Mouse (Mus musculus) spleen, postnatal 14 days (tissue): Measurements from ENCODE around the gene Lrrc8c.

Source experiments
- DNase-seq, 2 experiments: peaks; one replicate each; pipeline ENCODE4 v3.0.0; 2021 to 2022; ENCODE audit warnings: low spot score in 2 of 2

The Lrrc8c gene

GRCm38 (mm10) chr5:105556291-105556690 is 37.1 kb downstream of the Lrrc8c start:
- no peak for DNase-seq

GRCm38 (mm10) chr5:105557346-105557745 is 38.2 kb downstream of the Lrrc8c start:
- no peak for DNase-seq

- DNase-seq, result no peak
These were observed 38.6 kb downstream of the Lrrc8c start for GRCm38 (mm10) chr5:105557777-105558240.

GRCm38 (mm10) chr5:105558517-105558916 is 39.3 kb downstream of the Lrrc8c start:
- no peak for DNase-seq

GRCm38 (mm10) chr5:105561926-105562325 is 42.7 kb downstream of the Lrrc8c start:
- no peak for DNase-seq

GRCm38 (mm10) chr5:105564761-105565160 is 45.6 kb downstream of the Lrrc8c start:
- DNase-seq, result no peak

GRCm38 (mm10) chr5:105565824-105566223 is 46.6 kb downstream of the Lrrc8c start:
- DNase-seq, result peak; percentile 23 to 31

- no peak for DNase-seq
These were observed 47.7 kb downstream of the Lrrc8c start for GRCm38 (mm10) chr5:105566852-105567412.

- DNase-seq, result no peak
These were observed 49.0 kb downstream of the Lrrc8c start for GRCm38 (mm10) chr5:105568043-105568747.

GRCm38 (mm10) chr5:105569168-105569567 is 50.0 kb downstream of the Lrrc8c start:
- DNase-seq, result no peak

- no peak for DNase-seq
These were observed 53.0 kb downstream of the Lrrc8c start for GRCm38 (mm10) chr5:105572160-105572692.

- no peak for DNase-seq
These were observed 53.7 kb downstream of the Lrrc8c start for GRCm38 (mm10) chr5:105572876-105573275.

GRCm38 (mm10) chr5:105574835-105575234 is 55.6 kb downstream of the Lrrc8c start:
- no peak for DNase-seq

- DNase-seq, result peak; percentile 33 to 38
These were observed 56.7 kb downstream of the Lrrc8c start for GRCm38 (mm10) chr5:105575839-105576238.

- no peak for DNase-seq
These were observed 61.7 kb downstream of the Lrrc8c start for GRCm38 (mm10) chr5:105580909-105581308.

- no peak for DNase-seq
These were observed 66.7 kb downstream of the Lrrc8c start for GRCm38 (mm10) chr5:105585929-105586328.

- no peak for DNase-seq
These were observed 67.5 kb downstream of the Lrrc8c start for GRCm38 (mm10) chr5:105586655-105587054.

GRCm38 (mm10) chr5:105587471-105587870 is 68.3 kb downstream of the Lrrc8c start:
- DNase-seq, result no peak

GRCm38 (mm10) chr5:105588683-105589082 is 69.5 kb downstream of the Lrrc8c start:
- DNase-seq, result no peak

- no peak for DNase-seq
These were observed 69.9 kb downstream of the Lrrc8c start for GRCm38 (mm10) chr5:105589119-105589518.

GRCm38 (mm10) chr5:105592396-105592795 is 73.2 kb downstream of the Lrrc8c start:
- no peak for DNase-seq

- DNase-seq, result no peak
These were observed 74.4 kb downstream of the Lrrc8c start for GRCm38 (mm10) chr5:105593630-105594029.

GRCm38 (mm10) chr5:105598866-105599265 is 79.7 kb downstream of the Lrrc8c start:
- no peak for DNase-seq
